Mouse (Mus musculus) skeletal muscle tissue, adult 2 months (tissue): ENCODE data around the gene Igsf8.

Source experiments
- DNase-seq: peaks from one replicate; pipeline ENCODE4 v3.0.0-alpha.2; 2012; ENCODE audit warnings: low read depth, low spot score

Igsf8 gene

GRCm38 (mm10) chr1:172323298-172323697, 61.9 kb downstream of the Igsf8 start:
- DNase-seq = no peak

DNA sequence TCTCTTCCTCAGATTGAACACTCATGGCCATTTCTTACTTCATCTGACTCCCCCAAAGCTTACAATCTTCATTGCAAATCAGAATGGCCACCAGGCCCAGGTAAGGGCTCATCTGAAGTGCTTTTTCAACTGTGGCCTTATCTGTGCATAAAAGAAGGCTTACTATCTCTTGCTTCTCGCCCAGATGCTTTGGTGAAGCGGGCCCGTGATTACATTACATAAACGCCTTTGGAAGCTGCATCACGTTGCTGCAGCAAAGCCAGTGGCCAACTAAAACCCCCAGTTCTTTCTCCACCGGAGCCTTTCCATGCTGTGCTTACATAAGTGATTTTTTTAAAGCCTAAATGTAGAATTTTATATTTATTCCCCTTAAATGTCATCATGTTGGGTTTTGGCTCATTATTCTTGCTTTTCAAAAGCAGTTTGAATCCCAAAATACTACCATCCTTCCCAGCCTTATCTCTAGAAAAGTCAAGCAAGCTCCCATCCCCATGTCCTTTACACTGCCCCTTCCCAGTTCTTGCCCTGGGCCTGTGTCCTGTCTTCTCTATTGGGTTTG, 62.4 kb downstream of the Igsf8 start:
- DNase-seq = no peak

GRCm38 (mm10) chr1:172324725-172325124, 63.3 kb downstream of the Igsf8 start:
- peak; percentile 71 for DNase-seq

DNA sequence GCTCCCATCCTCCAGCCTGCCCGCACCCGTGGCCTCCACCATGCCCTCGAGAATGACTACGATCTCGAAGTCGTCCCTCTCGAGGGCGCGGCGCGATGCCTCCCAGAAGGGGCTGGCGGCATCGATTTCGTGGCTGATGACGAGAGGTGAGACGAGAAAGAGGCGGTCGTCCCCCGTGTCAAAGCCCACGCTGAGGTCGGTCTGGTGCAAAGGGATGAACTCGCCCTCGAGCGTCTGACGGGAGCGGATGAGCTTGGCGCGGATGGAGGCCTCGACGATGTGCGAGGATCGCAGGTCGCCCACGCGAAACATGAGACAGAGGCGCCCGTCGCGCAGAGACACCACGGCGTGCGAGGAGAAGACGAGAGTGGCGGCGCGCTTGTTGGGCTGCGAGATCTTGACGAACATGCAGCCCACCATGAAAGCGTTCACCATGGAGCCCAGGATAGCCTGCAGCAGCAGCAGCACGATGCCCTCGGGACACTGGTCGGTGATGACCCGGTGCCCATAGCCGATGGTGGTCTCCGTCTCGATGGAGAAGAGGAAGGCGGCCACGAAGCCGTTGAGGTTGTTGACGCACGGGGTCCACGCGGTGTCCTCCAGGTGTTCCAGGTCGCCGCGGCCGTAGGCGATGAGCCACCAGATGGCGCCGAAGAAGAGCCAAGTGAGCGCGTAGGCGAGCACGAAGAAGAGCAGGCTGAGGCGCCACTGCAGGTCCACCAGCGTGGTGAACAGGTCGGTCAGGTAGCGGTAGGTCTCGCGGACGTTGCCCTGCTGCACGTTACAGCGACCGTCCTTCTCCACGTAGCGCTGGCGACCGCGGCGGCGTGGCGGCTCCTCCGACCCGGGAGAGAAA, 64.5 kb downstream of the Igsf8 start:
- DNase-seq = no peak

GRCm38 (mm10) chr1:172326684-172327083, 65.2 kb downstream of the Igsf8 start:
- DNase-seq = no peak

- no peak for DNase-seq
Measured at GRCm38 (mm10) chr1:172327206-172328001, 66.0 kb downstream of the Igsf8 start.

DNA sequence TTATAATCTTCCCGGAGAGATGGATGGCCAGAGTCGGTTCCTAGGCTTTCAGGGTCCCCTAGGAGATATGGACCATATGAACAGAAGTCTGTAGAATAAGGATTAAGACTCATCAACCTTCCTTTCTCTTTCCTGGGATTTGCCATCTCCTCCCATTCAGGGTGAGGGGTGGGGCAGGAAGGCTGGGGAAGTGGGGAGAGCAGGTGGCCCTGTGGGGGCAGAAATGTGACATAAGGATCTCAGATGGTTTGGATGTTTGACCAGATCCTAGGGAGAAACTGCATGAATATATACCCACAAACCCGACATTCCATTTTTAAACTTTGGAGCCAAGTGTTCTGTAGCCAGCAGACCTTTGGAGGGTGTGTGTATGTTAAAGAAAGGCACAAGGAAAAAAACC, 66.6 kb downstream of the Igsf8 start:
- DNase-seq = no peak

DNA sequence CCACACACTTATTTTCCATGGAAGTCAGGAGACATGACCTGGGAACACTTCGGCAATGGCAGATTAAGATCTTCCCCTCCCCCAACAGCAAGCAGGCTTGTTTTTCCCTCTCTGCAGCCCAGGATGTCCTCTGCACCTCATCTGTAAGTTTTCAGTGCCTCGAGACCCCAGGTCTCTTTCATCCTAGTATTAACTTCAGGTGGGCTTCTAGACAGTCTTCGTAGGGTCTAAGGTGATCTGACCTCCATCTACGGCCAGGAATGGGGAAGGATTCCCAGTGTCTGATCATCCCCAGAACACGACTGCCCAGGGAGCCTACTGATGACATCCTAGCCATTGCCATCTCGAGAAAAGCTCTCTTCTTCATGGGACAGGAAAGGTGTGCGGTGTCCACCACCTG, 67.0 kb downstream of the Igsf8 start:
- no peak for DNase-seq

GRCm38 (mm10) chr1:172329131-172329530, 67.7 kb downstream of the Igsf8 start, which contains the start of gene Kcnj9:
TSS of gene Kcnj9 (minus strand) at chr1:172329318.
- no peak for DNase-seq

DNA sequence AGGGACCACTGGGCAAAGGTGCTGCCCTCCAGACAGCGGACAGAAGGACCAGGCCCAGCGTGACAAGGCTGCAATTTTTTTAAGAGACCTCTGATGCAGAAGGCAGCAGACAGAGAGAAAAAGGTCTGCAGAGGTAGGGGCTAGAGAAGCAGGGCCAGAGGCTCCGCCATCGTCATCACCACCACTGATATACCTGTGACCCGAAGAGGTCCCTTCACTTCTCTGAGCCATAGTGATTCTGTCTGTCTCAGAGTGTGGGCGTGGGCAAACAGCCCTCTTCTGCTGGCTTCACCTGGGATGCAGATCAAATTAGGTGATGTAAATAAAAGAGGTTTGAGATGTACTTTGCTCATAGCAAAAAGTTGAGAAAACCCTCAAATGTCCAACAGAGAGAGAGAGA, 68.2 kb downstream of the Igsf8 start:
- no peak for DNase-seq

GRCm38 (mm10) chr1:172331422-172331947, 70.0 kb downstream of the Igsf8 start:
- no peak for DNase-seq

- DNase-seq = no peak
Measured at GRCm38 (mm10) chr1:172332925-172333324, 71.5 kb downstream of the Igsf8 start.

DNA sequence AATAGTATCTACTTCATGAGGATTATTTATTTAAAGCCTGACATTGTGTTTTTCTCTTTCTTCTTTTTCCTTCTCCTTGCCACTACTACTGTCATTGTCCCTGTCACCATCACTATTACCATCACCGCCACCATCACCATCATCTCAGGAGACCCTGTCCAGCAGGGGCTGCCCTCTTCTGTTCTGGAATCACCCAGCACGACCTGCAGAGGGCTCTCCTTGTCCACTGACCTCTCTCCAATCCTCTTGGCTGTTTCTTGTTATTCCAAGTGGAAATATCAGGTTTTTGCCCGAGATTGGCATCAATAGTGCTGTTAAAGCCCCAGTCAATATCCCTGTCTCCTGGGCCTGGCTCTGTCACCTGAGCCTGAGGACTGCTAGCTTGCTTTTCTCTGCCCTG, 72.1 kb downstream of the Igsf8 start:
- DNase-seq = no peak

DNA sequence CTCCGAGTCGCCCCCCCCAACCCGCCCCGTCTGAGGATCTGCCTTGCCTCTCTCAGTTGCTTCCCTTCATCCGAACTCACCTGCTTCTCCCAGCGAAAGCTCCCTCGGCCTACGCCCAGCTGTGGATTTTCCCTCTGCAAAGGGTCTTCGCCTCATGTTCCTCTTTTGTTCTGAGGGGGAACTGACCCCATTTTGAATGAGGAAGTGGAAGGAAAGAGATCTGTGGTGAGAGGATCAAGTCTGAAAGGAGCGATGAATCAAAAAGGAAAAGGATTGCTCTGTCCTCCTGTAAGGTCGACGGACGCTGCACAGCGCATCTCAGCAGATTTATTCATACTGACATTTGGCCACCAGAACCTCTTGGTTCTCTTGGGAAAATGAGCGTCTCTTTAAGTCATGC, 74.4 kb downstream of the Igsf8 start:
- no peak for DNase-seq

- no peak for DNase-seq
Measured at GRCm38 (mm10) chr1:172337411-172338185, 76.2 kb downstream of the Igsf8 start.

DNA sequence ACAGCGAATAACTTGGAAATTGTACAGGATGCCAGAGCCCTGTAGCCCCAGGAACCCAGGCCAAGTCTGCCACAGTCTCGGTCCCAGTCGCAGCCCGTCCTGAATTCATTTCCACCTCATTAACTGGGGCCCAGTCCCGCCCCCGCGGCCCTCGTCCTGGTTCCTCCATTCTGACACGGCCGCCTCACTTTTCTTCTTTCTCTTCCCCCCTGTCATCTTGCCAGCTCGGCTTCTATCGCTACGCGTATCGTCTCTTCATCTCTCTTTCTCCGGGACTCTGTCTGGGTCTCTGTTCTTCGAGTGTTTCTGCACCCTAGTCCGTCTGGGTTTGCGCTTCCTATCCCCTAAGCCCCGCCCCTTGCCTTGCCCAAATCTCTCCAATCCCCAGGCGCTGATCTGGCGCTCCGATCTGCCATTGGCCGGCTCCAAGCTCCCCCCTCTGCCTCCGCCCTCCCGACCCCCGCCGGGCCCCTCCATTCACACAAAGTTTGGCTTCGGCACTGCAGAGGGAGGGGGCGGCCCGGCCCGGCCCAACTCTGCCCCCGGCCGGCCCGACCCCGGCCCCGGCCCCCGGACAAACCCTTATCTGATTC, 79.4 kb downstream of the Igsf8 start, which contains the start of gene Kcnj10:
Gene Kcnj10, plus strand, starts transcription at position 482 of the 593 bp plus-strand sequence.
- no peak for DNase-seq

GRCm38 (mm10) chr1:172341386-172341785, 79.9 kb downstream of the Igsf8 start:
- DNase-seq = no peak

- no peak for DNase-seq
Measured at GRCm38 (mm10) chr1:172342729-172343128, 81.3 kb downstream of the Igsf8 start.

- DNase-seq = no peak
Measured at GRCm38 (mm10) chr1:172343914-172344313, 82.5 kb downstream of the Igsf8 start.

DNA sequence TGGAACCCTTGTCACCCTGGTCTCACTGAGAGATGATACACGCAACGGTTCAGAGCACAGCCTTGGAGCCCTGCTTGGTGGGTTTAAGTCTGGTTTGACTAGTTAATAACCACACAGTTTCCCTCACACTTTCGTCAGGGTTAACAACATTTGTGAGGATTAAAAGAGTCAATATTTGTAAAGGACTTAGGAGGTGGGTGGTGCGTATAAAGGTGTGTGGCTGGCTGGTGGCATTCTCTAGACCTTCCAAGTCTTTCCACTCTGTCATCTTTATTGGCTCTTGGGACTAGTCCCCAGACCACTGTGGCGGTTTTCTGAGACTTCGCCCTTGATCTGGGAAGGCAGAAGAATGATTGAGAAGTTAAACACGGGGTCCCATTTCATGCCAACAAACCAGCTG, 83.4 kb downstream of the Igsf8 start:
- DNase-seq = no peak

DNA sequence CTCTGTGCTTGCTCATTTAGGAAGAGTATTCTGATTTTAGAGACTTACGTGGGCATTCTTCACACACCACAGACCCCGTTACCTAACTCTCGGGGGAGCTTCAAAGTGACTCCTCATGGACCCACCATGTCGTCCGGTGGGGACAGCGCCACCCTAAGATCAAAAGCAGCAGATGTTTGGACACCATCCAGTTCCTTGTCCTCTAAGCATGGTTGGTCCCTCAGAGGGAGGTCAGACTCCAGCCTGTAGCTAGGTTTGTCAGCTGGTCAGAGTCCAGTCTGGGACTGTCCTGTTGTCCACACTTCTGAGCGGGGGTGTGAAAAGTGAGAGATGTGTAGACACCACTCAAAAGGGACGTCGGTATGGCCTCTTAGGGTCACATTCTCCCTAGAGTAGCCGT, 85.3 kb downstream of the Igsf8 start:
- DNase-seq = no peak
